Mouse (Mus musculus) brain, embryonic 18.5 days (tissue): ENCODE data around the gene Slc43a3.

Source experiments
- DNase-seq: peaks from one replicate; pipeline ENCODE4 v3.0.0-alpha.2; 2012; ENCODE audit warnings: low read depth, low spot score

Gene Slc43a3

DNA sequence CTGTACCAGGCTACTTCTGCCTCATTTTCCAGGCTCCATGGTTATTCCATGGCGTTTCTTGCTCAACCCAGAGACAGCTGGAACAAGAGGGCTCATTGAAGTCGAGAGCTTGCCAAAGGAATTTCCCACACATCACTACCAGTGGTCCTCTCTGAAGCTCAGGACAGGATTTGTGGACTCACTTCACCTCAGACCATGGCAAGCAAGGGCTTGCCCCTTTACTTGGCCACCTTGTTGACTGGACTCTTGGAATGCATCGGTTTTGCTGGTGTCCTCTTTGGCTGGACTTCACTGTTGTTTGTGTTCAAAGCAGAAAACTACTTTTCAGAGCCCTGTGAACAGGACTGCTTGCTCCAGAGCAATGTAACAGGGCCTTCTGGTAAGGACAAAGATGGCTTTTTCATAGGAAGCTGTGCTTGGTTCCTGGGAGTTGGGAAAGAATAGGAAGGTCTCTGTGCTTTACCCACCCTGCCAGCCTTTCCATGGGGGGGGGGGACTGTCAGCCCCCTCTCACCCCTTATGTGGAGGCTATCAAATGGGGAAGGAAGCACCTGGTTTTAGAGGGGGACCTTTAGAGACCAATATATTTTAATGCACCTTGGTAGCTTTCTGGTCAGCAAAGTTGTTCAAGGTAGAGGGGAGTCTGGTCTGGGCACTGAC, 1.2 kb downstream of the Slc43a3 start:
- DNase-seq, result no peak

DNA sequence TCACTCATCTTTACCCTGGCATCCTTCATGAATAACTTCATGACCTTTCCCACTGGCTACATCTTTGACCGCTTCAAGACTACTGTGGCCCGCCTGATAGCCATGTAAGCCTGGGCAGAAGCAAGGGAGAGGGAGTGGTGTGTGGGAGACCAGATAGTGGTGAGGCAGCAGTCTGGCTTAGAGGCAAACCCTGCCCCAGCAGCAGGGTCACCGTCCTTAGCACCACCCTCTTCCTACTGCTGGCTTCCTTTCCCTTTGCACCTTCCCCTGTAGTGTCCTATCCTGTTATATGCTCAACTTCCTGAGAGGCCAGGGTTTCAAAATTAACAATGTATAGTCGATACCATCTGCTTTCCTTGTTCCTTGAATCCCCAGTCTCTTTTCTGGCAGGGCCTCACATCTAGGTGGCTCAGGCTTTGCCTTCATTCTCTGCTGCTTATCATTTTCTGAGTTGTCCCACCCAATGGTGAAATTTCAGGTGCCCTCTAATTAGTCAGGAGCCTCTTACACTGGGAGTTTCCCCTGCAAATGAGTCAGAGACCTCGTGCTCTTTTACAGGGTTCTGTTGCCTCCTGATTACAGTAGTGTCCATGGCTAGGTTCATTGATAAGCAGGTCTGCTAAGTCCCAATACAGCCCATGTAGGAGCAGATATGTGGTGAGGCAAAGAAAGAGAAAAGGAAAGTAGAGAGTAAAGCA, 2.0 kb downstream of the Slc43a3 start:
- DNase-seq, result no peak

- DNase-seq, result no peak
Measured at GRCm38 (mm10) chr2:84939306-84939705, 2.9 kb downstream of the Slc43a3 start.

DNA sequence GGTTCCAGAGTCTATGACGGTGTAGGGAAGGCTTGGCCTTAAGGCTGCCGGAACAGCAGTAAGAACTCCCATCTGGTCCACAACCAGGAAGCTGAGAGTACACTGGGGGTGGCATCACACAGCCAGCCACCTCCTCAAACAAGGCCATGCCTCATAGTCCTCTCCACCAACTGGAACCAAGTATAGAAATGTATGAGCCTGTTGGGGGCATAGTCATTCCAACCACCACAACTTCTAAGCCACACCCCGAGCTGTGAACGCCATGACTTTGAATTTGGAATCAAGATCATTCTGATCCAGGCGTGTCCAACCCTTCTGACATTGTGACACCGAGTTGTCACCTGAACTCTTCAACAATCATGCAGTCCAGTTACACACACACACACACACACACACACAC, 3.3 kb downstream of the Slc43a3 start:
- DNase-seq, result no peak

GRCm38 (mm10) chr2:84941332-84941731, 5.0 kb downstream of the Slc43a3 start:
- no peak for DNase-seq

- no peak for DNase-seq
Measured at GRCm38 (mm10) chr2:84941795-84942194, 5.4 kb downstream of the Slc43a3 start.

GRCm38 (mm10) chr2:84947154-84947771, 10.9 kb downstream of the Slc43a3 start:
- no peak for DNase-seq

DNA sequence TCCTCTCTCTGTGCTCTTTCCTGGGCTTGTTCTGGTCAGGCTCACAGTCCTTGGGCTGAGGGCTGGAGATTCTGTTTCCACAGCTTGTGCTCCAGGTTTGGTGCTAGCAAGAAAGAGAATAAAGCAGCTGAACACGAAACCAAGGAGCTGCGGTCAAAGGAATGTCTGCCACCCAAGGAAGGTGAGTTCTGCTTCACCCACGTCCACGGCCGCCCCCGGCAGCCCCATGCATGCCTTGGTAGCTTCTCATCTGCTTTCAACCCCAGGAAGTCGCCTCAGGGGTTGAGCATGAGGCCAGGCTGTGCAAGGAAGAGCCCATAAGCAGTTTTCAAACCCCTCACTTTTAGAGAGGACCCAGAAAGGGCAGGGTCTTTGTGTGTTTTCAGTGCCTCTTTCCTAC, 11.9 kb downstream of the Slc43a3 start:
- DNase-seq, result no peak

DNA sequence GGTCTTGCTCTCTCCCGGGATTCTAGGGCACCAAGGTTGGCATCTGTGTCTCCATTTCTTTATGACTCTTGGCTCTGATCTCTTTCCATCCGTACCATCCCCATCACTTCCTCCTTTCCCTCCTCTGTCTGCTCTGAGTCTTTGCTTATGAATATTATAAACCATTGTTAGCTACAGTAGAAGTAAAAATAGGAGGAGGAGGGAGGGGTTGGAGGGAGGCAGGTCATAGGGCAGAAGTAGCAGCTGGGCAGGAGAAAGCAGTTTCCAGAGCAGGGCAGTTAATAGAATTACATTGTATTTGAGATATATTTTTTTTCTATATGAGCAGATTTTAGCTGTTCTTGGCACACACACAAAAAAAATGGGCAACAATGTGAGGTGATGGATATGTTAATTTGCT, 12.3 kb downstream of the Slc43a3 start:
- DNase-seq, result no peak

DNA sequence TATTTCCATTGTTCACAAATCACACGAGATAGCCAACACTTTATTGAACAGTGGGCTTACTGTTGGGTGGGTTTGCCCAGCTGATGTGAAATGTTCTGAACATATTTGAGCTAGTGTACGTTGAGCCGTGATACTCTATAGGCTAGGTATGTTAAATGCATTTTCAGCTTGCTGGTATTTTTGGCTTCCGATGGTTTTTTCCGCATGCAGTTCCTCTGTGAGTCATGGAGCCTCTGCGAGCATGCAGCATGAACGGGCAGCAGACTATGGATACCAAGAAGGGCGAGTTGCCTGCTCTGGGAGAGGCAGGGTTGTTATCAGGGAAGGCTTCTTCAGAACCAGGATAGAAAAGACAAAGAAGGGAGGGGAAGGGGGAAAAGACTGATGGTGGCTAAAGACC, 14.6 kb downstream of the Slc43a3 start:
- no peak for DNase-seq

GRCm38 (mm10) chr2:84952251-84952650, 15.9 kb downstream of the Slc43a3 start:
- no peak for DNase-seq

- DNase-seq, result no peak
Measured at GRCm38 (mm10) chr2:84952693-84953092, 16.3 kb downstream of the Slc43a3 start.

DNA sequence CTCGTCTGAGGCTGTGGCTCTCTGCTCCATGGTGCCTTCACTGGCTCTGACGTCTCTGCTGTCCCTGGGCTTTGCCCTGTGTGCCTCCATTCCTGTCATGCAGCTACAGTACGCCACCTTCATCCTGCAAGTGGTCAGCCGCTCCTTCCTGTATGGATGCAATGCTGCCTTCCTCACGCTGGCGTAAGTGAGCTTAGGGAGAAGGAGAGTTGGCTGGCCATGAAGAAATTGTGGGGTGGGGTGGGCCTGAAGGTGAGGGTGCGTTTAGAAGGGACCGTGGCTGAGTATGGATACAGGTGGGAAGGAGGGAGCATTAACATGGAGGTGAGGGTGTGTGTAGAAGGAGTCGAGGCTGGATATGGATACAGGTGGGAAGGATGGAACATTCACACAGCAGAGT, 19.1 kb downstream of the Slc43a3 start:
- DNase-seq, result no peak

GRCm38 (mm10) chr2:84956274-84956673, 19.9 kb downstream of the Slc43a3 start:
- DNase-seq, result no peak

DNA sequence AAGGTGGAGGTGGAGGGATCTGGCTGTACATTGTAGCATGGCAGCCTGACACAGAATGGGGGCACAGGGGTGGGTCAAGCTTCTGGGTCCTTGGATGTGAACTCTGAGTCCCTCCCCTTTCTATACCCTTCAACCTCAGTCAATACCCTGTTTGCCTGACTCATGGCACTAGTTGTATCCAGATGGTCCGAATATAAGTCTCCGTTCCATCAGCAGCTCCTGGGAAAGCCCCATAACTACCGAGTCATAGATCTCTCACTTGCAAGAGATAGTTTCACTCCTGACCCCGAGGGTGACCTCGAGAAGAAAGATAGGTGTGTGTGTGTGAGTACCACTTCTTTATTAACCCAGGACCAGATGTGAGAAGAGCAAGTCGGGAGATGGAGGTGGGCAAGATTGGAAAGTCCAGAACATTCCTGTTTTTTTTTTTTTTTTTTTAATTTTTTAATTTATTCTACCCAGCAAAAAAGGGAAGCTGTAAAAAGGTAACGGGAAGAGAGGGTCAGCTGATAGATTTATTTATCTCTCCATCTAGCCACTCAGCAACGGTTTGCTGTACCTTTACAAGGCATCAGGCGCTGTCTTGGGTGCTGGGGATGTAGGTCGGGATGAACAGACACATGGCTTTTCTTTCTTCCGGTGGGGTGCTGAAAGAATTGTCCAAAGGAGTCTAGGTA, 22.3 kb downstream of the Slc43a3 start:
- DNase-seq, result no peak

DNA sequence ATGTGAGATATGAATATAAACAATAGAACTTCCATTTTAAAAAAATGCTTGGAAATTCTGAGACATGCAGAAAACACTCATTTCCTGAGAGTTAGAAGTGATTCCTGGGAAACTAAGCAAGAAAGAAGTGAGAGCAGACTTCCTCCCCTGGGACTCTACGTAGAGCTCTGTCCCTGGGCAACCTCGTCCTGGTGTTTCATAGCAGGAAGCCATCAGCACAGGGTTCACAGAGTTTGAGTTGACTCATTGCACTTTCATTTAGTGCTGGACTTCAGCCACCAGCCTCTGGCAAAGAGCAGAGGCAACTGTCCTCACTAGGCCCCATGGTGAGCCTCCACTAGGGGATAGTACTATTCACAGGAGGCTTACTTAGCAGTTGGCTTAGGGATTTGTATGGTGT, 24.9 kb downstream of the Slc43a3 start:
- no peak for DNase-seq

DNA sequence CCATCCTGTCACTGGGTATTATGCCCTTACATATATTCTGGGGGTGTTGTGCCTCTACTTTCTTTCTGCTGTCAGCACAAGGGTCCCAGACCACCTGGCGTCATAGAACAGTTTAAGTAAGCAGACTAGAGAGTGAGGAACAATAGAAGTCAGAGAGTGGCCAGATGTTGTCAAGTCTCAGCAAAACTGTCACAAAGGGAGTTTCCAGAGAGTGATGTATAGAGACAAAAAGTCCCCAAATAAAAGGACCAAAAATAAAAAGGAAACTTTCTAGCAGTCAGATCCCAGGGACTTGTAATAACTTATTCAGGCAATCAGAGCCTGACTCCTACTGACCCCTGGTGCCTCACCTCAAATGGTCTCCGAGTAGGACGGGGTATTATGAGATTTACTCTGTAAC, 25.5 kb downstream of the Slc43a3 start:
- no peak for DNase-seq

DNA sequence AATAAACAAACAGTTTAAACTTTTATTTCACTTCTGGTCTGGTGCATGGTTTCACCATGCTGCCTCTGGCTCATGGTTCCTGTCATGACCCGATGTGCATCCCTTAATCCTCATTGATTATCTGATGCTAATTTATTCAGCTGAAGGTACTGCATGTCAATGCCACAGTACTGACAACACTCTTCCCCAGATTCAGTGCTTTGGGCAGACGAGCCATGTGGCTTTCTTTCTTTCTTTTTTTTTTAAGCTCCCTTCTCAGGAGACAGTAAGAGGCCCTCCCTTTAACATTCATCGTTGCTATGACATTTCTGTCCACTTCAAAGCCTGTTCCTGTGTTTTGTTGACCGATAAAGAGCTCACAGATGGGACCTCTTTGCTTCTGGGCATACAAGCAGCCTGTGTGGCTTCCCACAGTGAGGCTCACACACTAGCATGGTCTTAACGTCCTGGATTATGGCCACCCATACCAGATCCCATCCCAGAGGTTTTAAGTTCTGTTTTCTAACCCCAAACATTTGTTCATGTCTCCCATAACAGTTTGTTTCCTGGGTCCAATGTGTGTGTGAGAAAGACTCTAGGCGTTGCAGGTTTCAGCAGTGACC, 26.6 kb downstream of the Slc43a3 start:
- DNase-seq, result no peak

DNA sequence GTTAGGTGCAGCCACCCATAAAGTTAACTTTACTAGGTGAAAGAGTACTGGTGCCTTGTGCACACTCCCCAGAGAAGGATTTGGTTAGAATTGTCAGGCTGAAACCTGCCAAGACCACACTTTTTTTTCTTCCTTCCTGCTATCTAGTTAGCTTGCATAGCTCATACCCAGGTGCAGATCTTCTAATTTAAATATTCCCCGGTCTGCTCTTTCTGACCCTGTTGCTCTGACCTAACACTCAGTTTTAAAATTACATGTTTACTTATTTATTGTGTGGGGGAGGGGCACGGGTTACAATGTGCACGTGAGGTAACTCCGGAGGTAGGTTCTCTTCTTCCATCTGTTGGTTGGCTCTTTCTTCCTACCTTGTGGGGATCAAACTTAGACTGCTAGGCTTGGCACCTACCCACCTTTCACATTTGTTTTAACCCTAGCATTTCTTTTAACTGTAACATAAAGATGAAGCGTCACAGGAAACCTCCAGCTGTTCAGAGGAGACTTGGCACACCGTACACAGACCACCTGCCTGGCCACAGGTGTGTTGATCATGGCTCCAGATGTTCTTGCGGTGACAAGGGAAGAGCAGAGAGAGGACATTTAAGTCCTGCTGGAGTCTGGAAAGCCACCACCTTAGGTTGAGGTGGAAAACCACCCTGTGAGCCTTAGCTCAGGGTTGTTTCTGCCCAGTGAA, 27.9 kb downstream of the Slc43a3 start:
- no peak for DNase-seq

GRCm38 (mm10) chr2:84967318-84967991, 31.1 kb downstream of the Slc43a3 start:
- no peak for DNase-seq

- DNase-seq, result no peak
Measured at GRCm38 (mm10) chr2:84975580-84975979, 39.2 kb downstream of the Slc43a3 start.
